Mouse (Mus musculus) kidney, postnatal 0 days (tissue): Measurements from ENCODE around the gene Ern1. TPM values are rescaled to one million over a fixed set of nuclear protein-coding genes. Genes with fewer than 3 reads are reported as not detected.

Source experiments
- ATAC-seq: fragments of 200-750 bp; cut with Nextera tagmentation; replicated peaks from 2 replicates; pipeline ENCODE4 v1.8.0; 2017; ENCODE audit warnings: low read depth, moderate number of reproducible peaks, moderate TSS enrichment, moderate library complexity; ENCODE audit not compliant: low FRiP score
- DNase-seq: peaks from one replicate; pipeline ENCODE4 v3.0.0-alpha.2; 2016; ENCODE audit warnings: low spot score
- H3K27ac ChIP-seq: fragments of 300-500 bp; sonication (generic); 2 replicates; pipeline ENCODE4 v1.5.1; 2014; ENCODE audit warnings: mild to moderate bottlenecking
- H3K27me3 ChIP-seq: fragments of 300-500 bp; sonication (generic); 2 replicates; pipeline ENCODE4 v1.6.1; 2014; ENCODE audit warnings: low read length, mixed read lengths; ENCODE audit not compliant: insufficient read depth
- H3K36me3 ChIP-seq: fragments of 300-500 bp; sonication (generic); 2 replicates; pipeline ENCODE4 v1.6.1; 2014; ENCODE audit warnings: low read length, mixed read lengths; ENCODE audit not compliant: insufficient read depth
- H3K4me1 ChIP-seq: fragments of 300-500 bp; sonication (generic); replicated peaks from 2 replicates; pipeline ENCODE4 v1.6.1; 2014; ENCODE audit warnings: antibody characterized with exemption, low read length, mixed read lengths; ENCODE audit not compliant: insufficient read depth
- H3K4me2 ChIP-seq: fragments of 300-500 bp; sonication (generic); 2 replicates; pipeline ENCODE4 v1.6.1; 2014; ENCODE audit warnings: mild to moderate bottlenecking, low read length, moderate library complexity, mixed read lengths
- H3K4me3 ChIP-seq: fragments of 300-500 bp; sonication (generic); replicated peaks from 2 replicates; pipeline ENCODE4 v1.5.1; 2014; ENCODE audit warnings: low read depth, low read length
- H3K9ac ChIP-seq: fragments of 300-500 bp; sonication (generic); 2 replicates; pipeline ENCODE4 v1.6.1; 2014; ENCODE audit warnings: low read depth, low read length
- H3K9me3 ChIP-seq: fragments of 300-500 bp; sonication (generic); replicated peaks from 2 replicates; pipeline ENCODE4 v1.6.1; 2016; ENCODE audit warnings: low read length, inconsistent platforms, mixed read lengths
- CTCF ChIP-seq: IDR thresholded peaks from 2 replicates; pipeline ENCODE4 v1.5.1; 2016; ENCODE audit warnings: antibody characterized with exemption, low read depth, mild to moderate bottlenecking, moderate library complexity
- WGBS: fragments of 180-500 bp; shearing (Covaris S2); extraction: QIAGEN DNeasy Blood & Tissue Kit; methylation state at CpG from one replicate; pipeline ENCODE4 v1.1.7; 2014; 5-methylcytosine and 5-hydroxymethylcytosine counted together
- polyA plus RNA-seq: library from polyadenylated mRNA; unstranded; fragments of >200 nt; fragmentation: Nextera tagmentation; extraction: Ambion mirVana; gene quantifications from 2 replicates; pipeline ENCODE4 v1.2.1, GENCODE M21; 2015

The Ern1 gene
- polyA plus RNA-seq, 1 experiment from 2014 or later: 3.3 TPM

- Histone ChIP-seq H3K4me2 (no peak overlapping the region), H3K4me3 (no peak overlapping the region), H3K36me3 (no peaks in the 10 kb centered on the region), H3K27me3 (no peaks in the 10 kb centered on the region), H3K4me1 (no peaks in the 10 kb centered on the region), H3K9ac (no peak overlapping the region), H3K9me3 (no peaks in the 10 kb centered on the region), H3K27ac (no peak overlapping the region)
- no peak for DNase-seq
- TF ChIP-seq CTCF: no peak
- WGBS: 67% methylated on average over 4 of the region's 4 CpGs
- no peak for ATAC-seq
These were observed 22.7 kb downstream of the Ern1 start for GRCm38 (mm10) chr11:106464681-106465544.

- Histone ChIP-seq H3K4me1 (no peaks in the 10 kb centered on the region), H3K27ac (no peak overlapping the region), H3K27me3 (no peaks in the 10 kb centered on the region), H3K4me2 (no peak overlapping the region), H3K36me3 (no peaks in the 10 kb centered on the region), H3K9me3 (no peaks in the 10 kb centered on the region), H3K9ac (no peak overlapping the region), H3K4me3 (no peak overlapping the region)
- no peak for TF ChIP-seq CTCF
- WGBS: 62% methylated on average over 5 of the region's 5 CpGs
- ATAC-seq (no peak), DNase-seq (no peak)
These were observed 23.8 kb downstream of the Ern1 start for GRCm38 (mm10) chr11:106463845-106464244.

GRCm38 (mm10) chr11:106462309-106462708 is 25.3 kb downstream of the Ern1 start:
- Histone ChIP-seq H3K4me1 (no peaks in the 10 kb centered on the region), H3K27me3 (no peaks in the 10 kb centered on the region), H3K4me2 (no peak overlapping the region), H3K27ac (no peak overlapping the region), H3K9ac (no peak overlapping the region), H3K36me3 (no peaks in the 10 kb centered on the region), H3K4me3 (no peak overlapping the region), H3K9me3 (no peaks in the 10 kb centered on the region)
- TF ChIP-seq CTCF: no peak
- WGBS: 77% methylated on average over 3 of the region's 3 CpGs
- ATAC-seq (no peak), DNase-seq (no peak)

GRCm38 (mm10) chr11:106461145-106461932 is 26.3 kb downstream of the Ern1 start:
- ATAC-seq: no peak
- Histone ChIP-seq H3K4me2 (no peak overlapping the region), H3K36me3 (no peaks in the 10 kb centered on the region), H3K9ac (no peak overlapping the region), H3K9me3 (no peaks in the 10 kb centered on the region), H3K4me1 (no peaks in the 10 kb centered on the region), H3K27me3 (no peaks in the 10 kb centered on the region), H3K27ac (no peak overlapping the region), H3K4me3 (no peak overlapping the region)
- 84% methylated on average over 5 of the region's 5 CpGs for WGBS
- no peak for DNase-seq
- no peak for TF ChIP-seq CTCF

GRCm38 (mm10) chr11:106460671-106461070 is 27.0 kb downstream of the Ern1 start:
- Histone ChIP-seq H3K9me3 (no peaks in the 10 kb centered on the region), H3K9ac (no peak overlapping the region), H3K36me3 (no peaks in the 10 kb centered on the region), H3K4me1 (no peaks in the 10 kb centered on the region), H3K27me3 (no peaks in the 10 kb centered on the region), H3K27ac (no peak overlapping the region), H3K4me3 (no peak overlapping the region), H3K4me2 (no peak overlapping the region)
- TF ChIP-seq CTCF: no peak
- ATAC-seq (no peak), DNase-seq (no peak)
- 94% methylated on average over 1 of the region's 1 CpGs for WGBS

GRCm38 (mm10) chr11:106458540-106458939 is 29.1 kb downstream of the Ern1 start:
- ATAC-seq (no peak), DNase-seq (no peak)
- Histone ChIP-seq H3K4me2 (no peak overlapping the region), H3K27me3 (no peaks in the 10 kb centered on the region), H3K36me3 (no peaks in the 10 kb centered on the region), H3K4me3 (no peak overlapping the region), H3K4me1 (no peaks in the 10 kb centered on the region), H3K9me3 (no peaks in the 10 kb centered on the region), H3K9ac (no peak overlapping the region), H3K27ac (no peak overlapping the region)
- no peak for TF ChIP-seq CTCF
- WGBS: 92% methylated on average over 4 of the region's 4 CpGs
